Mouse (Mus musculus) left cerebral cortex, adult 18-20 months (tissue): ENCODE results near the gene Troap. TPM values are rescaled to one million over a fixed set of nuclear protein-coding genes. Genes with fewer than 3 reads are reported as not detected.
"Not testable (repeated sequence)": the region's sequence is repeated elsewhere in the genome, so short reads cannot be mapped to it uniquely, and the experiment has no call there.

Experiments
- DNase-seq, 2 experiments: peaks; one replicate each; pipeline ENCODE4 v3.0.0; 2021 to 2022; ENCODE audit warnings: low spot score in 2 of 2, mixed read lengths in 1 of 2
- total RNA-seq, 2 experiments: library from RNA; stranded (reverse); gene quantifications; 2 replicates each; pipeline ENCODE4 v1.2.3; 2021

Troap gene
- total RNA-seq, 2 experiments from 2014 or later: not detected

DNA sequence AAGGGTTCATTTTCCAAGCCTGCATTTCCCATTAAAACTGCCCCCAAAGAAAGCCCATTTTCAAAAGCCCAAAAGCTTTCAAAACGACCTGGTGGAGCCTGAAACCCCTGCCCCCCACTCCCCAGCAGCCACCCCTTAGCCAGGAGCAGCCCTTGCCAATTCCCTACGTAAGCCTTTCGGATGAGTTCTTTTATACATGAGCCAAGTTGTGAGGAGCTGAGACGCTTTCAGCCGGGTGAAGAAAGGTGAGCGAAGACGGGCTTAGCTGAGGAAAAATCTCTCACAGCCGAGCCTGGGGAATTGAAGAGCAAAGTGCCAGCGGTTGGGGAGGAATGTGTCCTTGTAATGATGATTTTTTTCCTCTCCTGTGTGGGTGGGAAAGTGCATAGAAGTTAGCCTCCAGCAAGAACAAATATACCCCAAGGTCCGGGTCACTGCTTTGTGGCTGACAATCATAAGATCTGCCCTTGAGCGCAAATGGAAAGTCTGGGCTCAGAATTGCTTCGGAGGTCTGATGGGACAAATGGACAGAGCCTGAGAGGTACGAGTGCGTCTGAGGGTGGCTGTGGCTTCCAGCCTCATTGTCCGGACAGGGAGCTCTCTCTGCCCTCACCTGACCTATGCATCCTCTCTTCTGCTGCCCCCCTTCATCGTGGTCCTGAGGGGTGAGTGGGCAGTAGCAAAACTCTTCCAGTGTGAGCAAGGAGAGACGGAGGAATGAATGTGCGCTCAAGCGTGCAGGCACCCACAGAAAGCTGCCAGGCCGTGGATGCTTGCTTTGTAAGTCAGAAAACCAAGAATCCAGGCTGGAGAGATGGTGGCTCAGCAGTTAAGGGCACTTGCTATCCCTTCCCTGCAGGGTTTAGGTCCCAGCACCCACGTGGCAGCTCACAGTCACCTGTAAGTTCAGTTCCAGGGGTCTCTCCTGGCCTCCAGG is 33.2 kb upstream of the Troap start:
- DNase-seq: no peak

DNA sequence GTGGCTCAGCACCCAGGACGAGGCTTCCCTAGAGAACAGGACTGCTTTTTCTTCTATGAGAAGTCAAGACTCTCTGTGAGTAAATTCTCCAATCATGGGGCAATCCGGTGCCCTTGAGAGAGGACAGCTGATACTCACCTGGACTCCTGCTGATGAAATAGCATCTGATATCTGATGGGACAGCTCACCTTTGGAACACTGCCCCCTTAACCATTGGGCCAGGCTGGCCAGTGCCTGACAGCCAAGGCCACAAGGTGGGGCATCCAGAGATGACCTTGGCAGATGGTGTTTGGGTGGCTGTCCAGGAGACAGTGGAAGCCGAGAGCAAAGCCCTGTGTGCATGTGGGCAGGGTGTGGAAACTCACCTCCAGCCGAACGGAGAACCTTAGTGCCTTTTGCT is 32.0 kb upstream of the Troap start:
- DNase-seq: no peak

DNA sequence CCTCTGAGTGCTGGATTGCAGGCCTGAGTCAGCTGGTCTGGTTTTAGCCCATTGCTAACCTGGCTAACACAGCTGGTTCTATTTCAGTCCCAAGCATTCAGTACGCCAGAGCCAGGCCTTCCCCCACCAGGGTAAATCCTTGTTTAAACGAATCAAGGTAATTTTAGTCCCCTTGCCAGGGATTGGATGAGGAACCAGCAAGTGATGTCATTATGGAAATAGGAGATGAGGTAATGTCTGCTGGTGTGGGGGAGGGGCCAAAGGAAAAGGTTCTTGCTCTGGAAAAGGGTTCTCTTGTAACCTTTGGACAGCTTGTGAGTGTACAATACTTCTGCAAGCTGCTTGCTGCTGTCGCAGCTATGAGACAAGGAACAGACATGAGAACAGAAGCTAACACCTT is 29.5 kb upstream of the Troap start:
- no peak for DNase-seq

DNA sequence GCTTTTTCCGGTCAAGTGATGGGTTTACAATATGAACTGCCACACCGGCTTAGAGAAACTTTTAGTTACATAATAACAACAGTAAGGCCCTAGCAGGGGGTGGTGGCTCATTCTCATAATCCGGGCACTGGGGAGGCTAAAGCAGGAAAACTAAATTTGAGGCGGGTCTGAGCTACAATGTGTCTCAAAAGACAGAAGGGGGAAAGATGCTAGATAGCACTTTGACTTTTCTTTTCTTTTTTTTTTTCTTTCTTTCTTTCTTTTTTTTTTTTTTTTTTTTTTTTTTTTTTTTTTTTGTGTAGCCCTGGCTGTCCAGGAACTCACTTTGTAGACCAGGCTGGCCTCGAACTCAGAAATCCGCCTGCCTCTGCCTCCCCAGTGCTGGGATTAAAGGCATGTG is 28.6 kb upstream of the Troap start:
- not testable (repeated sequence) for DNase-seq

DNA sequence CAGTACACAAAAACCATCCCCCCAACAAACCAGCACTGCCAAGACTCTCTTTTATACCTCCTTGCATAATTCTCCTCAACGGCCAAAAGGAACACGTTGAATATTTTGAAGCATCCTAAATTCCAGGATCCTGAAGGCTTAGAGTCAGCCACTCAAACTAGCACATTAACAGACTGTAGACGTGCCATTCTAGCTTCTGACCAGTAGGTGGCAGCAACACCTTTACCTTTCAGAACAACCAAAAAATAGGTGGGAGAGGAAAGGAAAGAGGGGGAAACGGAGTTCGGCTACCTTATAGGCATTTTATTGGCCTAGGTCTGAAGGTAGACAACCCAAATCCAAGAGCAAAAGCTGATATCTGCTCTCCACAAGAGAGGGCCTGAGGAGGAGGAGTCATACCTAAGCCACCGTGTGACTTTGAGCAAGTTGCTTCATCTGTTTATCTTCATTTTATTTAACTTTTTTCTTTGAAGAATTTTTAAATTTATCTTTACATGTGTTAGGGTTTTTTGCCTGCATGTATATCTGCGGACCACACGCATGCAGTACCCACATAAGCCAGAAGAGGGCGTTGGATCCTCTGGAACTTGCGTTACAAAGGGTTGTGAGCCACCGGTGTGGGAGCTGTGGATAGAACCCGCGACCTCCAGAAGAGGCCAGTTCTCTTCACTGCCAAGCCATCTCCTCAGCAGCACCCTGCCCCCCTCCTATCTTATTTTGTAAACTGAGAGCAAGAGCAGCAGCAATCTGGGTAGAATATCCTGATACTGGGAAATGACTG is 24.7 kb upstream of the Troap start:
- peak; percentile 36 to 52 for DNase-seq

DNA sequence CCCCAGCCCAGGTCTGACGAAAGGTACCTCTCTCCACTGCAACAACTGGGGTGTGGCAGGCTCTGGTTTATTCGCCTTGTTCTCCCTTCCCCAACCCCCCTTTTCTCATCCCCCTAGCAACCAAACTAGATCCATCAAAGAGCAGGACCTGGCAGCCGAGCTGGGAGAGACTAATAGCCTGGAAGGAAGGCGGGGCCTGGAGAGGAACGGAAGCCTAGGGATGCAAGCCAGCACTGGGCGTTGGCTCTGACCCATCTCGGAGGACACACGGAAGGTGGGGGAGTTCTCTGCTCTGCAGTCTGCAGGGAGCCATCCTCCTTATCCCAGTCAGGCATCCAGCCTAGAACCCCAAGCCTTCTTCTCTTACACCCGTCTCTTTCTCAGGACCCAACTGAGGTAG is 21.0 kb upstream of the Troap start:
- DNase-seq: no peak

DNA sequence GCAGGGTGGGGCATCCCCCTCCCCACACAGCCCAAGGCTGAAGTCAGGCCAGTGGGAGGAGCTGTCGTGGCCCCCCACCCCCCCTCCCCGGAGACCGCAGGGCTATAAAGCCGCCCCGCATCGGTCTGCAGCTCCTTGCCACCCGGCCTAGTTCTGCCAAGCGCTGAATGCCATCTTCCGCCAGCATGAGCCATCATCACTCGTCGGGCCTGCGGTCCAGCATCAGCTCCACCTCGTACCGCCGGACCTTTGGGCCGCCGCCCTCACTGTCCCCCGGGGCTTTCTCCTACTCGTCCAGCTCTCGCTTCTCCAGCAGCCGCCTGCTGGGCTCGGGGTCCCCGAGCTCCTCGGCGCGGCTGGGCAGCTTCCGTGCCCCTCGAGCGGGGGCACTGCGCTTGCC is 19.3 kb upstream of the Troap start, which contains the start of gene Prph:
Gene Prph, plus strand, starts transcription at position 135 of the 400 bp plus-strand sequence.
- no peak for DNase-seq

DNA sequence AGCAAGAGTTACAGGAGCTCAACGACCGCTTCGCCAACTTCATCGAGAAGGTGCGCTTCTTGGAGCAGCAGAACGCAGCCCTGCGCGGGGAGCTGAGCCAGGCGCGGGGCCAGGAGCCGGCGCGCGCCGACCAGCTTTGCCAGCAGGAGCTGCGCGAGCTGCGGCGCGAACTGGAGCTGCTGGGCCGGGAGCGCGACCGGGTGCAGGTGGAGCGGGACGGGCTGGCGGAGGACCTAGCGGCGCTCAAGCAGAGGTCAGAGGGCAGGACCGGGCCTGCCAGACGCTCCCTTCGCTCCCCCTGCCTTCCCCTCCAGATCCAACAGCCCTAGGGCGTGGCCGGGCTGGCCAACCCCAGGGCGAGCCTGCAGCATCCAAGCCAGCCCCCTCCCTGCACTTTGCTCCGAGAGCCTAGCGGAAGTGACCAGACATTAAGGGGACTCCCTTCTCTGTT is 18.8 kb upstream of the Troap start:
- DNase-seq: peak; percentile 31 to 44

DNA sequence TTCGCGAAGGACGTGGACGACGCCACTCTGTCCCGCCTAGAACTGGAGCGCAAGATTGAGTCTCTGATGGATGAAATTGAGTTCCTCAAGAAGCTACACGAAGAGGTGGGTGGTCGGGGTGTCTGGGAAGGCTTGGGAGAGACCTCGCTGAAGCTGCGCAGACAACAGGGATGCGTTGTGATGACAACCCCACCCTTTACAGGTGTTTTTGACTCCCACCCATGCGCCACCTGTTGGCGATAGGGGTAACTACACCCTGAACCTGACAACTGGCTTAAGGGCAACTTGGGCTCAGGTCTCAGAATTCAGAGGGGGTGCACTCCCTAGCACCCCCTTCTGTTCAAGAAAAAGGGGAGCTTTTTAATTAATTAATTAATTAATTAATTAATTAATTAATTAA is 18.0 kb upstream of the Troap start:
- no peak for DNase-seq

DNA sequence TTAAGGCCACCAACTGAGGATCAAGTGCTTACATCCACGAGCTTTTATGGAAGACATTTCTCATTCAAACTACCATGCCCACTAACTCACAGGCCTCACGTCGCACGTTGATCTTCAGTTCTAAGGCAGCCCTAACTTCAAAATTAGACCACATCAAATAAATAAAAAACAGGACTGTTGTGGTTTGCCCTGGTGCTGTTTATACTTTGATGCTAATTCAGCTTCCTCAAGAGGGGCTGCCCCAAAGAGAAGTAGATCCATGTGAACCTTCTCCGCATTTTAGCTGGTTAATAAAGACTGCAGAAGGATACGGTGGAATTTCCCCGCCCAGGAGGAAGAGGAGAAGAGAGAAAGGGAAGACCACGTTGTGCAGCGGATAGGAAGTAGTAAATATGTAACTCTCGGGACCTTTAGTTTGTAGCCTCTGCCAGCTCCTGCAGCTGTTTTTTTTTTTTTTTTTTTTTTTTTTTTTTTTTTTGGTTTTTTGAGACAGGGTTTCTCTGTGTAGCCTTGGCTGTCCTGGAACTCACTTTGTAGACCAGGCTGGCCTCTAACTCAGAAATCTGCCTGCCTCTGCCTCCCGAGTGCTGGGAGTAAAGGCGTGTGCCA is 8.7 kb upstream of the Troap start:
- no peak for DNase-seq

DNA sequence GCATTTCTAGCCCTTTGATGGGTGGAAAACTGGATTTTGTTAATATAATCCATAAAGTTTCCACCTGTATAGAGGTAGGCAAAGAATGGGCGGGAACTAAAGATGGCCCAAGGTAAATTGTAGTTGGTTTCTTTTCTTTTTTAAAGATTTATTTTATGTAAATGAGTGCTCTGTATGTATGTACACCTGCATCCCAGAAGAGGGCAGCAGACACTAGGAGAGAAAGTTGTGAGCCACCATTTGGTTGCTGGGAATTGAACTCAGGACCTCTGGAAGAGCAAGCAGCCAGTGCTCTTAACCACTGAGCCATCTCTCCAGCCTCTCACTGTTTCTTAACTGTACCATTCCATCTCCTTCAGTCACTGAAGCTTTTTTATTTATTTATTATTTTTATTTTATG is 2.4 kb upstream of the Troap start:
- DNase-seq: no peak

DNA sequence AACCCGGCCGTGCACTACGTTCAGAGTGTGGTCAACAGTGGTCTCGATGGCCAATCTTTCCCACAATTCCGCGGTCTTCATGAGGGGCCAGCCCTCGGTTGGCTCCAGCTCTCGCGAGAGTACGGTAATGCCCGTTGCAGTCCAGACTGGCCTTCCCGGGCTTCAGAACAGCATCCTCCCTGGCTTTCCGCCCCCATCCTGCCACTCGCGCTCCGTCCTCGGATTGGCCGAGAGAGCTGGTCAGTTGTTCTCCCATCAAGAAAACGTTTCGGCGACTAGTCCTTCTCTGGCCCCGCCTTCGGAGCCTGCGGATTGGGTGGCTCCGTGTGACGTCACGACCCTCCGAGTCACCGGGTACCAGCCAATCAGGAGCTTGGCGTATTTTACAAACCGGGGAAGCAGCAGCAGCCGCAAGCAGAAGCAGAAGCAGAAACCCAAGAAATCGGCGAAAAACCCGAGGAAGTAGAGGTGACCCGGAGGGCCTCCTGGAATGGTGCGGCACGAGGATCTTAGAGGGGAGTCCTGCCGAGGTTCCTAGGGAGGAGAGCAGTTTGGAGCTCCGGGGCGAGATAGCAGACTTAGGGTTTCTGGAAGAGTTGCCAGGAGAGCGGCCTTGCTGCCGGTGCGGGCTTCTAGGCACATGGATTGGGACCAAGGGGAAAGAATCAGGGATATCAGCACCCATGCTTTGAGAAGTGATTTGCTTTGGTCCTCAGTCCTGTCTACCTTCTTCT is 392 bp downstream of the Troap start:
- peak; percentile 98 to 99 for DNase-seq

DNA sequence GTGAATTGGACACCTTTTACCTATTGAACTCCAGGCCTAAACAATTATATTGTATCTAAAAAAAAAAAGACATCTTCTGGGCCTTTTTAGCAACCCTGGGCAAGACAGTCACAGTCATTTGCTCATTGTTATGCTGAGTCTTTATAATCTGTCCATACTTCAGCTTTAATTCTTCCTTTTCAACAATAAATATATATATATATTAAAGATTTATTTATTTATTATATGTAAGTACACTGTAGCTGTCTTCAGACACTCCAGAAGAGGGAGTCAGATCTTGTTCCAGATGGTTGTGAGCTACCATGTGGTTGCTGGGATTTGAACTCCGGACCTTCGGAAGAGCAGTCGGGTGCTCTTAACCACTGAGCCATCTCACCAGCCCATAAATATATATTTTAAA is 1.6 kb downstream of the Troap start:
- not testable (repeated sequence) for DNase-seq

DNA sequence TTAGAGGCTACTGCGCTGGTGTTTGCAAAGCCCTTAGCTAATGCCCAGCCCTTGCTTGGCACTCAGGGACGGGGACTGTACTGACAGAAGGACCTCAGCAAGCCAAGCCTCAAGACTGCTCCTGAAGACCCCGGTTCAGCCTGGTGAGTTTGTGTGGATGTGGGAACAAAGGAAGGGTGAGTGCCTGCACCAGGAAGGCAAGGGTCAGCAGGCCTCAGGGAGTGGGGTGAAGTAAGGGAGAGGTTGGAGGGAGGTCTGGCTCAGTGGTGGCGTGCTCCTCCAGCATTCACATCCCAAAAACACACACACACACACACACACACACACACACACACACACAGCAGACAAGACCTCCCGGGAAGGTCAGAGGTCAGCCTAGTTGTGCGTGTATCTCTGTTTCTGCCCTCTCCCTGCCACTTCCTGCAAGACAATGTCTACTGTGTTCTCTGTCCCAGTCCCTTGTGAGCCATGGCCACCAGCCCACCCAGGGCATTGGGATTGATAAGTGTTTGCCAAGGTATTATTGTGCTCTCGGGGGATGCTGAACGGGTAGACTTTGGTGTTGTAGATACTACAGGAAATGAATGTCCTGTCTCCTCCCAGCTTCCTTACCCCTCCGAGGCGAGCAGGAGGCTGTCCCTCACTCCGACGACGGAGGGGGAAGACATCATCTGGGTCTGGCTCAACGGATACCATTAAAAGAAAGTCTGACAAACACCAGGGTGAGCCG is 4.0 kb downstream of the Troap start:
- DNase-seq: no peak

DNA sequence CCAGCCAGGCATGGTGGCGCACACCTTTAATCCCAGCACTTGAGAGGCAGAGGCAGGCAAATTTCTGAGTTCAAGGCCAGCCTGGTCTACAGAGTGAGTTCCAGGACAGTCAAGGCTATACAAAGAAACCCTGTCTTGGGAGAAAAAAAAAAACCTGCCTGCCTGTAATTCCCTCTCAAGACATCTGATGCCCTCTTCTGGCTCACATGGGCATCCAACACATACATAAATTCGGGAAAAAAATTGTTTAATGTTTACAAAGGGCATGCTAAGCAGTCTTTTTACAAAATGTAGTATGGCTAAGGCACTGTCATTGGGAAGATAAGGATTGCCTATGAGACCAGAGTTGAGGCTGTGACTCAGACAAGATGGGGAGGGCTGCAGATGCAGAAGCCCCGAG is 5.4 kb downstream of the Troap start:
- DNase-seq: no peak

DNA sequence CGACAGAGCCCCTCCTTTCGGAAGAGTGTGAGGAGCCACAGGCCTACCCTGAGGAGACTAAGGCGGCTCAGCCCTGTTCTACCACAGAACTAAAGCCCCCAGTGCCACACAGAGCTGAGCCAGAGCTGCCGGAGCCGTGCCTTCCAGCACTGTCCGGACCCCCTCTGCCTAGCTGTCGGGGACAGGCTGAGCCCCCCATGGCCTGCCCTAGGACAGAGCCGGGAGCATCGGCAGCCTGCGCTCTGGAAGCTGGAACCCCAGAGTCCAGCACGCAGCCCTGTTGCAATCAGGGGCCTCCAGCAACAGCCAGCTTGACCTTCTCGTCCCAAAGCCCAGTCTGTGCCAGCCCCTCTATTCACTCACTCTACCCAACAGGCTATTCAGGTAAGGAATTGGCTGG is 7.9 kb downstream of the Troap start:
- no peak for DNase-seq

DNA sequence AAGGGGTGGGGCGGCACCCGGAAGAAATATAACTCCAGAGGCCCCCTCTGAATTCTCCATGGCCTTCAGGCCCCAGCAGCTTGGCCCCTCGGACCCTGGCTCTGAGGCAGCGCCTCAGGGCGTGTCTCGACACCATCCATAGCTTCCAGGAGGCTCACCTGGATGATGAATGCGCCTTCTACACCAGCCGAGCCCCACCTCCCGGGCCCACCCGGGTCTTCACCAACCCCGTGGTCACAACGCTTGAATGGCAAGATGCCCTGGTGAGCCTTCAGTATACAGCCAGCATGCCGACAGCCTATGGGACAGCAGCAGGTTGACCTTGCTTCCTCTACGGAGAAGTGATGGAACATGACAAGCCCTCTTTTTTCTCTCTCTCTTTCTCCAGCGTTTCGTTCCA is 8.5 kb downstream of the Troap start:
- DNase-seq: no peak

DNA sequence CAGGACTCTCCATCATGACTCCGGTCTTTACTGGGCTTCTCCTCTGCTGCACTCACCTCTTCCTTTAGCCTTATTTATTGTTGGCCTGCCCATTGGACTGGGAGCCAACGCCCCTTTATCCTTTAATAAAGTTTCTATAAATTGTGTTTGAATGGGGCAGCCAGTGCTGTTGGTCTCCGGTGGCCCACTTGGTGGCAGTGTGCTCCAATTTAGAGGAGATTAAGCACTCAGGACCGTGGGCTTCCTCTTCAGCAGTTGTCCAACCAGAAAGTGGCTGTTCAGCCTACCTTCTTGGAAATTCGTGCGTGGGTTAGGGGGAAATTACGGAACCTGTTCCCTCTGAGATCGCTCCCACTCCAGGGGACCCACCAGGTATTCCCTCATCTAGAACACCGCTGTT is 8.9 kb downstream of the Troap start:
- DNase-seq: peak; percentile 36 to 48

DNA sequence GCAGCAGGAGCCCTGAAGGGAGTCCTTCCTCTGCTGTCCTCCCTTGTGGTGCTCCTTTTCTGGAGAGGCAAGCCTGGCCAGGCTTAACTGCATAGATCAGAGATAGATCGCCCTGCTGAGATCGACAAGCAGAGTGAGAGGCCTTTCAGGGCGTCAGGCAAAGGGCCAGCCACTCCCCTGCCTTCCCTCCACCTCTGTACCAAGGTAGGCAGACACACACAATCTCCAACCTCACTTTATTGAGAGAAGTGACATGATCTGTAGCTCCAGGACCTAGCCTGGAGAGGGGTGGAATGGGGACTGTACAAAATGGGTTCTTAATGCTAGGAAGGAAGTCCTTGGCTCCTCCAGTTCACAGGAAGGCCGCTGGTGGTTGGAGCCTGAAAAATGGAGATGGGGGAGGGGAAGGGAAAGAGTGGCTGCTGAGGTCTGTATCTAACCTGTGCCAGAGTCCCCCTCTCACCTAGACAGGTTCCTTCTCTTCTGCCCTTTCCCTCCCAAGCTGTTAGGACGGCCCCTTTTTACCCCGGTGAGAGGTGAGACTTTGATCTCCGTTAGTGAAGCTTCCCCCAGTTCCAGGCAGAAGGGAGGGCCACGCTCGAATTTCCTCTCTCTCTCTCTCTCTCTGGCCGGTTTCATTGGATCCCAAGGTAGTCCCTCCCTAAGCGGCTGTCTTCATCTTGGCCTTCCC is 9.6 kb downstream of the Troap start:
- no peak for DNase-seq

DNA sequence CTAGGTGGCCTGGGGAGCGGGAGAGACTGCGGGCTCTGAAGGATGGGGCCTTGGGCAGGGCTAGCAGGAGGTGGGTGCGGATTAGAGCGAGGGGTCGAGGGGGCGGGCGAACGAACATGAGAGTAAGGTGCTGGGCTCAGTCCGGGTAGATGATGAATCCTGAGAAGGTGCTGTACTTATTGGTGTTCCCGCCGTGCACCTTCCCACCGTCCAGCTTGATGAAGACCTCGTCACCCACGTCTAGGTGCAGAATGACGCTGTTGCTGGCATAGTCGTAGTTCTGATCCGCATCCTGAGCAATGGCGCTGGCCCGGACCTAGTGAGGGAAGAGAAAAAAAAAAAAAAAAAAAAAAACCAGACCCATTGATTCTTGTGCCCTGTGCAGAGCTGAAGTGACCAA is 10.2 kb downstream of the Troap start:
- DNase-seq: no peak
